Mouse (Mus musculus): ENCODE measurements around the gene Gatb. TPM values are rescaled to one million over a fixed set of nuclear protein-coding genes. Genes with fewer than 3 reads are reported as not detected.

Gene Gatb
- polyA plus RNA-seq, 1 experiment from 2014 or later = 20.0 TPM

DNA sequence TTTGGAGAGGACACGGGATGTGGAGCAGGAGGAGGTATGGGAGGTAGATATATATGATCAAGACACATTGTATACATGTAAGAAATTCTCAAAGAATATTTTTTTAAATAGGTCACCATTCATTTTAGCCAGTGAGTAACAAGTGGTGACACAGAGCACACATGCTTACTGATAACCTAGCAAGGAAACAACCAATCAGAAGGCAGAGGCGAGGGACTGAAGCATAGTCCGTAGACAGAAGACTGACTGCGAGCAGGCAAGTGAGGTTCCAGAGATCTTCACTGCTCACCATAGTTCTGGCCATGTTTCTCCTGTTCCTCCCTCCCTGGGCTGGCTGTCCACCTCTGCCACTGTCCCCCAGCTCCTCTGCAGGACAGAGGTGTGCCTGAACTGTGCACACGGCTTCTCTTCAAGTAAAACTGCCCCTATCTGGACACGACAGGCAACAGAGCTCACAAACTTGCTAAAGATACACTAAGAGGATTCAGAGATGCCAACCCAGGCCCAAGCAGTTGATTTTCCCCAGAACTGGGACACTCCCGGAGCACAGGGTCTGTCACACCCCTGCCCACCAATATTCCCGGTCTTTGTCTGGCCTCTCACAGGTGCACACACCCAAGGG lies 105.5 kb downstream of the Gatb start:
- WGBS = 82% methylated on average over 8 of the region's 8 CpGs
- ATAC-seq = no peak
- no peak overlapping the region for H3K27ac ChIP-seq (ENCODE audit: low read depth, low read length)
- H3K4me1 ChIP-seq (ENCODE audit: control insufficient read depth, insufficient read depth, low read depth, low read length) = no peaks in the 10 kb centered on the region
- H3K4me2 ChIP-seq (ENCODE audit: low read length) = no peak overlapping the region
- no peak overlapping the region for H3K4me3 ChIP-seq (ENCODE audit: low read length)
- no peaks in the 10 kb centered on the region for H3K27me3 ChIP-seq (replicated peaks; ENCODE audit: control insufficient read depth, insufficient read depth, low read length)
- no peaks in the 10 kb centered on the region for H3K9me3 ChIP-seq (ENCODE audit: control insufficient read depth, low read length)
- H3K9ac ChIP-seq (ENCODE audit: low read depth, low read length) = no peak overlapping the region
- H3K36me3 ChIP-seq (ENCODE audit: control insufficient read depth, insufficient read depth, low read length) = no peaks in the 10 kb centered on the region

DNA sequence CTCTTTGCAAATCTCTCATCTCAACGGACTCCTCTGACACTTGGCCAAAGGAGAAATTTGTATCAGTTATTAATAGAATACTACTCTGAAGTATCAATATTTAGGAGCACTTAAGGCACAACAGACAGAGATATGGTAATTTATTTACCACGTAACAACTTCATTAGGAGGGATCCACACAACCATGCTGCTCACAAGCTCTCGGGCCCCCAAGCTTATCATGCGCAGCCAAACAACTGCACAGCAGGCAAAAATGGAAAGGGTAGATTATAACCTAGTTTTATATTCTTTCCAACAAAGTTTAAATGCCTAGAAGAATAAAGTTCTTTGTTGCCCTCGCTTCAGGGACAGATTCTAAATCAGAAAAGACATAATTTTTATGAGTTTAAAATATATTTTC lies 106.0 kb downstream of the Gatb start:
- Histone ChIP-seq H3K9ac (ENCODE audit: low read depth, low read length) (no peak overlapping the region), H3K27me3 (replicated peaks; ENCODE audit: control insufficient read depth, insufficient read depth, low read length) (no peaks in the 10 kb centered on the region), H3K4me3 (ENCODE audit: low read length) (no peak overlapping the region), H3K27ac (ENCODE audit: low read depth, low read length) (no peak overlapping the region), H3K36me3 (ENCODE audit: control insufficient read depth, insufficient read depth, low read length) (no peaks in the 10 kb centered on the region), H3K9me3 (ENCODE audit: control insufficient read depth, low read length) (no peaks in the 10 kb centered on the region), H3K4me2 (ENCODE audit: low read length) (no peak overlapping the region), H3K4me1 (ENCODE audit: control insufficient read depth, insufficient read depth, low read depth, low read length) (no peaks in the 10 kb centered on the region)
- no peak for ATAC-seq
- WGBS = 83% methylated on average over 5 of the region's 5 CpGs

DNA sequence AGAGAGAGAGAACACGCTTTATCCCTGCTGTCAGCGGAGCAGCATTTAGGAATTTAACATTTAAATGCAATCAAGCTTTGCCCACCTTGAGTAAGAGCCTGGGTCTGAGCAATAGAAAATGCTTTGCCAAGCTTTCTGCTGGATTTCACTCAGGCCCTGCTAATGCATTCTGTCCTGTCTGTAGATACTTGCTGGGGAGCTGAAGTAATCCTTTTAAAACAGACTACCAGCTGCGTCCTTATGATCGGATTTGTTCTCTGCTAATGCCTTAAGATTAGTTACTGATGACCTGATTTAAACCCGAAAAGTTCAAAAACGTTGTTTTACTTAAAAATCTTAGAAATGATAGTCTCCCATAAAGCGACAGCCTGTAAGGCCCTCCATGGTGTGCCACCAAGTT lies 107.2 kb downstream of the Gatb start:
- Histone ChIP-seq H3K27ac (ENCODE audit: low read depth, low read length) (no peak overlapping the region), H3K9me3 (ENCODE audit: control insufficient read depth, low read length) (no peaks in the 10 kb centered on the region), H3K4me2 (ENCODE audit: low read length) (no peak overlapping the region), H3K36me3 (ENCODE audit: control insufficient read depth, insufficient read depth, low read length) (no peaks in the 10 kb centered on the region), H3K9ac (ENCODE audit: low read depth, low read length) (no peak overlapping the region), H3K4me1 (ENCODE audit: control insufficient read depth, insufficient read depth, low read depth, low read length) (no peaks in the 10 kb centered on the region), H3K4me3 (ENCODE audit: low read length) (no peak overlapping the region), H3K27me3 (replicated peaks; ENCODE audit: control insufficient read depth, insufficient read depth, low read length) (no peaks in the 10 kb centered on the region)
- 74% methylated on average over 7 of the region's 7 CpGs for WGBS
- ATAC-seq = no peak

DNA sequence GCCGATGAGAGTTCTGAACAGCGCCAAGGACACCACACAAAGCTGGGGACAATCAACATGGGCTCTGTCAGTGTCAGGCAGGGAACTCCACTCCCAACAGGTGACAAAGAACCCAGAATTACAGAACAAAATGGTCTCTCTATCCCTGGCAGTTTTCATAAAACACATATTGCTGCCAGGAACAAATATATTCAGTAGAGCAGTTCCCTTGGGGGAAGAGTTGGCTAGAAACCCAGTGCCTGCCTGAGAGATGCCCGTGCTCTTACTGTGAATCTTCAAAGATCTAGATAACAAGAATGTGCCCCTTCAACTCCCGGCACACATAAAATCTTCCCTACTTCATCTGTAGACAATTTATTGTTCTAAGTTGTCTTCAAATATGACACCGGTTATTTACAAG lies 109.7 kb downstream of the Gatb start:
- H3K27me3 ChIP-seq (replicated peaks; ENCODE audit: control insufficient read depth, insufficient read depth, low read length) = no peaks in the 10 kb centered on the region
- H3K36me3 ChIP-seq (ENCODE audit: control insufficient read depth, insufficient read depth, low read length) = no peaks in the 10 kb centered on the region
- WGBS = 86% methylated on average over 5 of the region's 5 CpGs
- H3K27ac ChIP-seq (ENCODE audit: low read depth, low read length) = no peak overlapping the region
- no peak overlapping the region for H3K4me2 ChIP-seq (ENCODE audit: low read length)
- H3K9ac ChIP-seq (ENCODE audit: low read depth, low read length) = no peak overlapping the region
- no peaks in the 10 kb centered on the region for H3K9me3 ChIP-seq (ENCODE audit: control insufficient read depth, low read length)
- no peaks in the 10 kb centered on the region for H3K4me1 ChIP-seq (ENCODE audit: control insufficient read depth, insufficient read depth, low read depth, low read length)
- no peak overlapping the region for H3K4me3 ChIP-seq (ENCODE audit: low read length)
- ATAC-seq = no peak

DNA sequence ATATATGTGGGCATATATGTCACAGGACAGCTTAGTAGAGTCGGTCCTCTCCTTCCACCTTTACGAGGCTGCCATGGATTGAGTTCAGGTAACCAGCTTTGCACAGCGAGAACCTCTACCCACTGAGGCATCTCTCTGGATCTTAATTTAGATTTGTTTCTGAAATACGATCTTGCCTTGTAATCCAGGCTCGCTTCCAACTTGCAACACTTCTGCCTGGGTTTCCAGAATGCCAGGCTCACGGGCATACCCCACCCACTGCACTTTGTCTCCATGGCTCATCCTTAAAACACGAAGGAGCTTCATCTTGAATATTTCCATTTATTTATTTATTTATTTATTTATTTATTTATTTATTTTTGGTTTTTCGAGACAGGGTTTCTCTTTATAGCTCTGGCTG lies 111.4 kb downstream of the Gatb start:
- Histone ChIP-seq H3K27ac (ENCODE audit: low read depth, low read length) (no peak overlapping the region), H3K27me3 (replicated peaks; ENCODE audit: control insufficient read depth, insufficient read depth, low read length) (no peaks in the 10 kb centered on the region), H3K4me3 (ENCODE audit: low read length) (no peak overlapping the region), H3K36me3 (ENCODE audit: control insufficient read depth, insufficient read depth, low read length) (no peaks in the 10 kb centered on the region), H3K9me3 (ENCODE audit: control insufficient read depth, low read length) (no peaks in the 10 kb centered on the region), H3K9ac (ENCODE audit: low read depth, low read length) (no peak overlapping the region), H3K4me1 (ENCODE audit: control insufficient read depth, insufficient read depth, low read depth, low read length) (no peaks in the 10 kb centered on the region), H3K4me2 (ENCODE audit: low read length) (no peak overlapping the region)
- ATAC-seq = no peak
- 91% methylated on average over 8 of the region's 8 CpGs for WGBS

DNA sequence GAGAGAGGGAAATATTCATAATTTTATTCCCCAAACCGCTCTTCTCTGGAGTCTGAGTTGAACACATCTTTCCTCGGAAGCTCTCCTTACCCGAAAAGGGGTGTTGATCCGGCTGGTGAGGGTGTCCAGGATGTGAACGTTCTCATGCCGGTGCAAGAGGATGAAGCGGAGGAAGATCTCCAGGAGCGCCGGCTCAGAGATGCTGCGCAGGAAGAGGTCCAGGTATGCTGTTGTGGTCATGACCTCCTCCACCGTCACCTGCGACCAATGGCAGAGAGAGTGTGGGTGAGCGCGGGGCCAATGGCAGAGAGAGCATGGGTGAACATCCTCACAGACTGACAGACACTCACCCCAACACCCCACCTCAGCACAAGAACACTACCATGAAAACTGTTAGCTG lies 114.4 kb downstream of the Gatb start:
- WGBS = 94% methylated on average over 14 of the region's 14 CpGs
- Histone ChIP-seq H3K27me3 (replicated peaks; ENCODE audit: control insufficient read depth, insufficient read depth, low read length) (no peaks in the 10 kb centered on the region), H3K4me2 (ENCODE audit: low read length) (no peak overlapping the region), H3K9me3 (ENCODE audit: control insufficient read depth, low read length) (no peaks in the 10 kb centered on the region), H3K36me3 (ENCODE audit: control insufficient read depth, insufficient read depth, low read length) (no peaks in the 10 kb centered on the region), H3K4me1 (ENCODE audit: control insufficient read depth, insufficient read depth, low read depth, low read length) (no peaks in the 10 kb centered on the region), H3K27ac (ENCODE audit: low read depth, low read length) (no peak overlapping the region), H3K4me3 (ENCODE audit: low read length) (no peak overlapping the region), H3K9ac (ENCODE audit: low read depth, low read length) (no peak overlapping the region)
- no peak for ATAC-seq

DNA sequence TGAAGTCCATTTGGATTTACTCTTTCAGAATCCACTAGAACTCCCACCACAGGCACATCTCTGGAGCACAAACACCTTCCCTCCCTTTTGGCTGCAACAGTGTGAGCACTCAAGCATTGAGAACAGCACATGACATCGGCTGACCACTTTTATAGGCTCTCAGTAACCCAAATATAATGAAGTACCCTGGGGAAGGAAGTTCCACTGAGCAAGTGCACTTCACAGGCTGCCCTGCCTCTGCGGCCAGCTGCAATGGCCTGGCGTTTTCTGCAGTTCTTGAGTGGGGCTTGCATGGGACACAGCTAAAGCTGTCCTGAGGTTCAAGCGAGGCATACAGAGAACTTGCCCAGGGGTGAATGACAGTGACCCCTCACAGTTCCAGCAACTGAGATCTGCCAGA lies 117.2 kb downstream of the Gatb start:
- 62% methylated on average over 4 of the region's 4 CpGs for WGBS
- Histone ChIP-seq H3K9me3 (ENCODE audit: control insufficient read depth, low read length) (no peaks in the 10 kb centered on the region), H3K4me3 (ENCODE audit: low read length) (no peak overlapping the region), H3K9ac (ENCODE audit: low read depth, low read length) (no peak overlapping the region), H3K4me2 (ENCODE audit: low read length) (no peak overlapping the region), H3K36me3 (ENCODE audit: control insufficient read depth, insufficient read depth, low read length) (no peaks in the 10 kb centered on the region), H3K27me3 (replicated peaks; ENCODE audit: control insufficient read depth, insufficient read depth, low read length) (no peaks in the 10 kb centered on the region), H3K27ac (ENCODE audit: low read depth, low read length) (no peak overlapping the region), H3K4me1 (ENCODE audit: control insufficient read depth, insufficient read depth, low read depth, low read length) (no peaks in the 10 kb centered on the region)
- ATAC-seq = no peak

DNA sequence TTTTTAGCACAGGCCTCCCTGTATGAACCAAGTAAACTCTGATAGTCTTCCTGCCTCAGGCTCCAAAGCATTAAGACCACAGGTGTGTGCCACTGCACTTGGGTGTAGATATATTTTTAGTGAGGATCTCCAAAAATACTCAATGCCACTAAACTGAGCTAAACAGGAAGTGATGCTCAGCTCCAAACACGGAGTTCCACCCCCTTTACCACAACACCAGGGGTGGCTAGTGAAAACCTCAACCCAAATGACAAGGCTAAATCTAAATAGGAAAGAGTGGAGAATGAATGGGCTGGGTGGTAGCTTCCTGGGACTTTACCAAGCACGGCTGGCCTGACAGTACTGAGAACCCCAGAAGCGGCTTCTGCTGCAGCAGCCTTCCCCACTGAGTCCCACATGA lies 119.1 kb downstream of the Gatb start:
- Histone ChIP-seq H3K36me3 (ENCODE audit: control insufficient read depth, insufficient read depth, low read length) (no peaks in the 10 kb centered on the region), H3K27ac (ENCODE audit: low read depth, low read length) (no peak overlapping the region), H3K9ac (ENCODE audit: low read depth, low read length) (no peak overlapping the region), H3K9me3 (ENCODE audit: control insufficient read depth, low read length) (no peaks in the 10 kb centered on the region), H3K4me3 (ENCODE audit: low read length) (no peak overlapping the region), H3K4me2 (ENCODE audit: low read length) (no peak overlapping the region), H3K4me1 (ENCODE audit: control insufficient read depth, insufficient read depth, low read depth, low read length) (no peaks in the 10 kb centered on the region), H3K27me3 (replicated peaks; ENCODE audit: control insufficient read depth, insufficient read depth, low read length) (no peaks in the 10 kb centered on the region)
- ATAC-seq = no peak
- WGBS = 53% methylated on average over 3 of the region's 3 CpGs

DNA sequence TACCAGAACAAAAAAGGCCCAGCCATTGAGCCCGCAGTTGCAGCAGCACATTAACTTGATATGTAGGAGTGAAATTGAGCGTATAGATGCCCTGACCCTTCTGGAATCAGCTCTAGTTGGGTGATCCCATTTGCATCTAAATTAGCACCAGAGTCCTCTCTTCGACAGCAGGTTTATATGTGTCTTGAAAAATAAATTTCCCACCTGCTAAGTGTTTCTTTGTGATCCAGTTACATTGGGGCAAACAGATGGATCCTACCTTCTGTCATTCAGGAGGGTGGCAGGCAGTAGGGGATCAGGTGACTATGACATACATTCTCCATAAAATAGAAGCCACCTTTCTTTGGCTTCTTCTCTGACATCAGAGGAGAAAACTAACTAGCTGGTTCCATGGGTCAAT lies 121.1 kb downstream of the Gatb start:
- H3K27me3 ChIP-seq (replicated peaks; ENCODE audit: control insufficient read depth, insufficient read depth, low read length) = no peaks in the 10 kb centered on the region
- 54% methylated on average over 3 of the region's 3 CpGs for WGBS
- H3K4me1 ChIP-seq (ENCODE audit: control insufficient read depth, insufficient read depth, low read depth, low read length) = no peaks in the 10 kb centered on the region
- no peak overlapping the region for H3K4me3 ChIP-seq (ENCODE audit: low read length)
- no peak overlapping the region for H3K9ac ChIP-seq (ENCODE audit: low read depth, low read length)
- no peak for ATAC-seq
- no peak overlapping the region for H3K4me2 ChIP-seq (ENCODE audit: low read length)
- no peaks in the 10 kb centered on the region for H3K9me3 ChIP-seq (ENCODE audit: control insufficient read depth, low read length)
- H3K27ac ChIP-seq (ENCODE audit: low read depth, low read length) = no peak overlapping the region
- no peaks in the 10 kb centered on the region for H3K36me3 ChIP-seq (ENCODE audit: control insufficient read depth, insufficient read depth, low read length)

DNA sequence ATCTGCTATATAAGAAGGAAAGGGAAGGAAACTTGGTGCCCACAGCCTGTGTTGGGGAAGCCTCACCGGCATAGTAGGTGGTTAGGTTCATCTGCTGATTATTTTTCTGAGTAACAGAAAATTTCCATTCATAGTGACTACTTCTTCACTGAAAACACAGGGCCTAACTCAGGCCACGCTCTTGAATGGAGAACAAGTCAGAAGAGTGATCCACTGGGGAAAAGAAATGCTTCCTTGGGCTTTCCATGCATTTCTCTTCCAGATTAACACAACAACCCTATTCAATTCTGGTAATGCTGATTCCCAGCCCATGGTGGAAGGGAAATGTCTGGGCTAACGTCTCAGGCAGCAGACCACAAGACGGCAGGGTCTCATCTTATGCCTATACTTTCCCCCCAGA lies 124.6 kb downstream of the Gatb start:
- Histone ChIP-seq H3K4me1 (ENCODE audit: control insufficient read depth, insufficient read depth, low read depth, low read length) (peaks cover 5% of the 10 kb centered on the region; the same call in 1 of the 2 replicates), H3K27ac (ENCODE audit: low read depth, low read length) (no peak overlapping the region), H3K4me3 (ENCODE audit: low read length) (no peak overlapping the region), H3K27me3 (replicated peaks; ENCODE audit: control insufficient read depth, insufficient read depth, low read length) (no peaks in the 10 kb centered on the region), H3K9me3 (ENCODE audit: control insufficient read depth, low read length) (no peaks in the 10 kb centered on the region), H3K36me3 (ENCODE audit: control insufficient read depth, insufficient read depth, low read length) (no peaks in the 10 kb centered on the region), H3K9ac (ENCODE audit: low read depth, low read length) (no peak overlapping the region), H3K4me2 (ENCODE audit: low read length) (no peak overlapping the region)
- ATAC-seq = no peak
- WGBS = 85% methylated on average over 4 of the region's 4 CpGs
